Mouse (Mus musculus): ENCODE measurements around the gene Srpx.

Gene Srpx

DNA sequence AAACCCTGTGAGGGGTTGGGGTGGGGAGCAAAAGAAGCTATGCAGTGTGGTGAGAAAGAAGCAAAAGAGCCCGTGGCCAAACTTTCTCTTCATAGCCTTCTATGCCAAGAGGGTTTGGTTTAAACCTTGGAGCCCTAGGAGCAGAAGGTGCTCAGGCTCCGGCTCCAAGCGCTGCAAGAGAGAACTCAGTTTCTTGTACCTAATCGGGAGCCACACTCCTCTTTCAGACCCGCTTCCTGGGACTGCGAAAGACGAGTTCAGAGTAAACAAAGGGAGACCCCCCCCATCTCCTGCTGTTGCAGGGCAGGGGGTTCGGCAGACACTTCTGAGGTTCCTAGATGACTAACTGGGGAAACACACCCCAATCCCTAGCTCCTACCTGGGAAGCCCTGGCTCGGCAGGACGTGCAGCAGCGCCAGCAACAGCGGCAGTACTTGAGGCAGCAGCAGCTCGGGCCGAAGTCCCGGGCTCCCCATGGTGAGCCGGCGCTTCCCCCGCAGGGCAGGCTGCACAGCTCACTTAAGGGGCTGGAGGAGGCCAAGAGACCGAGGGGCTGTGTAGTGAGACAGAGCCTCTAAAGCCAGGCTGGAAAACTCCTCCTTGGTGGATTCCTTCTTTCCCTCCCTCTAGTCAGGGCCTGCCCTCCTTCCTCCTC, at the start of gene Srpx:
Srpx (minus strand) TSS at position 645 of the 655 bp plus-strand sequence.
- no peak for DNase-seq

DNA sequence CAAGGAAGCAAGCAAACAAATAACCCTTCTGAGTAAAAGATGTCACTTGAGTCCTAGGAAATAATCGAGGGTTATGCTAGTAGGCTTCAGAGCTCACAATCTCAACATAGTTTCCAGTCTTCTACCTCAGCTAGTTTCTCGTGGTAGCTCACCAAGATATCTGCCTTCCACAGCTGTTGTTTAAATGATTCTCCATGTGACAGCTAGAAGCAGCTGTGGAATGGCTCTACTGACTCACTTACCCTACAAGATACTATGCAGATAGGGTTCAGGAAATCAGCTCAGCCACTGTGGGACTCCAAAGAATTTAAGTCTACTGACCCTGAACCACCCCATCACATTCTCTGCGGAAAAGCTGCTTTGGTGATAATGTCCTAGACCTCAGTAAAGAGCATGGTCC, 34.9 kb upstream of the Srpx start:
- DNase-seq, result no peak

DNA sequence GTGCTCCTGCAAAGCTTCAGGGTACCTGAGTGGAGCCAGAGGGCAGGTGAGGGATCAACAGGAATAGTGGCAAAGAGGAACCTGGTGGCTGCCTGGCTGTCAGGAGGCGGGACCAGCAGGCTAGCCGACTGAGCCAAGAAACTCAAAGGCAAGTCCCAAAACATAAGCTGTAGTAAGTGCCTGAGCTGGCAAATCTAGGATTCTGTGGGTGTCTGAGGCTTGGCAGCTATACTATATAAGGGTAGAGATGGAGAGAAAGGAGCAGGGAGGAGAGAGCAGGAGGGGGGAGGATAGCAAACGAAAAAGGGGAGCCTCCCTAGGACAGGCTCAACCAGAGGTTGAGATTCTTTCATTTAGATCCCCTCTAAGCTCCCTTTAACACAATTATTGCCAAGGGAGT, 1.7 kb downstream of the Srpx start:
- no peak for DNase-seq

DNA sequence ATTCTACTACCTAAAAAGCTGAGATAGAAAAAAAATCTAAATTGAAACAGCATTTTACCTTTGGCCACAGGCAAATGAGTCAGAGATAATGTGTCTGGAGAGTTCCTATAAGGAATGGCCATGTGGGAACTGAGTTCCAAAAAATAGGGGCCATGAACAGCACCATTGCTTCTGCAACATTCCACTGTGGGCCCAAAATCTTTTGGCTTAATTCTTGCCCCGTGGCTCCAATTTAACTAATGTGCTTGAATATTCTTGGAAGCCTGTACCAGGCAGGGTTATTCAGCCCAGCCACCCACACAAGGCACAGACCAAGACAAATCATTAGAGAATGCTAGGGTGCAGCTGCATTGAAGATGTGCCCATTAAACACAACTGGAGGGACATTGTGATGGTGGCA, 6.8 kb downstream of the Srpx start:
- no peak for DNase-seq

DNA sequence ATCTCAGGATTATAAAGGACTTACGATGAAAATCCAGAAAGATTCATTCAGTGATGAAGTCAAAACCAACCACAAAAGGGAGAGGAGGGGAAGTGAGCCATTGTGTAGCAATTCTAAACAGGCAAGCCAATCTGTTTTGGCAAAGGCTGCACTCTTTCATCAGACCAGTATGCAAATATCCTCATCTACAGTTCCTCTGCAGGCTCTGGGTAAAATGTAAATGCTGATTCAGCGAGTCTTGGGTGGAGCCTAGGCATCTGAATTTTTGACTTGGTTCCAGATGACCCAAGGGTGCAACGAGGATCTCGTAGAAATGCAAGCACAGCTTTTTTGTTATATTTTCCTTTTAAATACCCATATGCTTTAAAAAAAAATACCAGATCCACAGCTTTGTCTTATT, 9.0 kb downstream of the Srpx start:
- DNase-seq, result no peak

DNA sequence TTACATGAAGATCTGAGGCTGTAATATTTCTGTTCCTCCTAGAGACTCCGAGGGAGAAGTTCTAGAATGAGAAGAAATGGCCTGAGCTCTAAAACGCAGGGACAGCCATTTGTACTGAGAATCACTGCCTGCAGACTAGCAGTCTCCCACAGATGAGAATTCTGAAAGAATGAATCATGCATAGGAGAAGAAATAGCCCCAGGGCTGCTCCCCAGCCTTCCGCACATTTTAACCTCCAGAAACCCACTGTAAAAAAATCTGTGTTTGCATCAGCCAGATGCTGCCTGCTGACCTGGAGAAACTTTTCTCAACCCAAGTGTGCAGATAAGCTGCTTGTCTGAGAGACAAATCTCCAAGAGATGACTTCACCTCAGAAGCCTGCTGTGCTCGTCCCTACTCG, 12.0 kb downstream of the Srpx start:
- DNase-seq, result no peak

DNA sequence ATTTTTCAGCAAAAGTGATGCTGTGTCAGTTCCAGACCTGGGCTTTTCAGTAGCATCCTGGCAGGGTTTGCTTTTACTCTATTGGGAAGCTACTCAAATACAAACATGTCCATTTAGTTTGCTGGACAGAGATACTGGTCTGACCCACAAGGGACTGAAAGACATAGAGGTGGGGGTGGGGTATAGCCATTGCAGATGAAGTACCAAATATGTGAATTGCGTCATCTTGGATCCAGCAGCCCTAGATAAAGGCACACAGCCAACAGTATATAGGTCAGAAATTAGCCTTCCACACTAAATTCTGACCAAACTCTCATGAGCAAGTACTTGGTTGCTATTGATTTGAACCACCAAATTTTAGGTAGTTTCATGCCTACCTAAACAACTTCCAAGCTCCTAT, 14.8 kb downstream of the Srpx start:
- DNase-seq, result no peak

DNA sequence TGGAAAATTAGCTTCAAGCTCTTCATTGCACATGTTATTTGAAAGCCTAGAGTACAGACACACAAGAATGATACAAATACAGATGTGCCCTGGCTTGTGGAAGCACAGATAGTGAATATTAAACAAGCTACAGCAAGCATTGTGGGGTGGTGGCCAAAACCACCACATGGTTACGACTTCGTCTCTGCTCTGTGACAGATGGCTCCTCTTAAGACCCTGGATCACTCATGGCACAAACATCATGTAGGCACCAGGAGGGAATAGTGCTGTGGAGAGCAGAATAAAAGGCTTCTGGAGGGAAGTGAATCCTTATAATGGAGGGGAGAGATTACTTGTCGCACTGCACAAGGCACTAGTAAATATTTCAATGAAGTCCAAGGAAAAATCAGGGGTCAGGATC, 21.7 kb downstream of the Srpx start:
- no peak for DNase-seq

DNA sequence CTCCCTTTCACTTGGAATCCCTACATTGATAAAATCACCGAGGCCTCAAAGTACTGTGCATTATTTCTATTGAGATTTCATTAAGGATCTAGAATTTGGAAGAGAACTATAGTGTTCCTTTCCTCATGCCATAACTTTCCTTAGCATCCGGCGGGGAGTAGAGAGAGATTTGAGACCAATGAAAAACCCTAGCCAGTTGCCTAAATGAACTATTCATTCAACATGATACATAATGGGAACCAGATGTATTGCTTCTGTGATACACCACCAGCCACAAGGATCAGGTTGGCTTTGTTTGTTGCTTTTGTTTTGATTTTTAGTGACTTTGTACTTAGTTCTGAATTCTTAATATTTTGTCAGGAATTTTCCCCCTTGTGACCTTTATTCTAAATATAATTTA, 37.1 kb downstream of the Srpx start:
- DNase-seq, result no peak

DNA sequence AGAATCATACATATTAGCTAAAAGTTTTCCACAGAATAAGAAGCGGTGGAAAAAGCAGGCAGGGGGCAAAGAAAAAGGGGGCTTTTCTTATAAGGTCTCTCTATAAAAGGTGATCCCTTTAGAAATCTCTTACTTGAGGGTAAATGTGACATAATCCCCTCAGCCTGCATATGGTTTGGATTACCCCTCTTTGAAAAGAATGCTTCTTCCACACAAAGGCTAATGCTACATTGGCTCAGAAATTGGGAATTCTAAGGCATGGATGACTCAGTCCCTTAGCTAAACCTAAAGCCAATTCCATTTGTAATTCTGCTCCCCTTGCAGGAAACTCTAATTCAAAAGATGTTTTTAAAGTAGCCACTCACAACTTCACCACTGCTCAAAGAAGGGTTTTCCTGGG, 37.5 kb downstream of the Srpx start:
- DNase-seq, result no peak

DNA sequence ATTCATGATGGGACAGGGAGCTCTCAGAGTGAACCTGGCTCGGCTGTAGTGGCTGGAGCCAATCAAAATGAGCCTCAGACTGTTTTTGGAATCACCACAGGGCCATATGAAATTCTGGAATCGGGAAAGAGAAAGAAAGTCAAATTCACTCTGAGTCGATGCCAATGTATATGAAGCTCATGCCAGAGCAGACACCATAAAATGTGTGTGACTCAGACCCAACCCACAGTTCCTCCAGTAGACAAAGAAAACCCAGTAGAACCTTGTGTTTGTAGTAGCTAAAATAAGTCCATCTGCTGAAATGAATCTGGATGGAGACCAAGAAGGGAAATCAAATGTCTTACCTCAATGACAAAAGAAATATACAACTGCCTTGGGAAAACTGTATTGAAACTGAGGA, 43.5 kb downstream of the Srpx start:
- no peak for DNase-seq

DNA sequence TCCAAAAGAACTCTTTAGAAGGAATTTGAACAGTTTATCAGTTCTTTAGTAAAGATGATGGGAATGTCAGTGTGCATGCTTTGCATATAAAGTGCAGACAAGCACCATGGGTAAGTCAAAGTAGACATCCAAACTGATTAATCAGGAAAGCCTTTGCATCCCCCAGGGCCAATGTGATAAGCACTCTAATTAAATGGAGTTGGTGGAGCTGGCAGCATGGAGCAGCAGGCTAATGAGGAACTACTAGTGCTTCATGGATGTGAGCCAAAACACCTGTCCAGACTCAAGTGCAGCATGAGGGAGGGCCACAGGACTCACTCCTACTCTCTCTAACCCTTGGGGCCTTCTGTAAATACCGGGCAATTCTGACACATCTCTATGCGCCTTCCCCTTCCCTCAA, 46.0 kb downstream of the Srpx start:
- DNase-seq, result no peak

DNA sequence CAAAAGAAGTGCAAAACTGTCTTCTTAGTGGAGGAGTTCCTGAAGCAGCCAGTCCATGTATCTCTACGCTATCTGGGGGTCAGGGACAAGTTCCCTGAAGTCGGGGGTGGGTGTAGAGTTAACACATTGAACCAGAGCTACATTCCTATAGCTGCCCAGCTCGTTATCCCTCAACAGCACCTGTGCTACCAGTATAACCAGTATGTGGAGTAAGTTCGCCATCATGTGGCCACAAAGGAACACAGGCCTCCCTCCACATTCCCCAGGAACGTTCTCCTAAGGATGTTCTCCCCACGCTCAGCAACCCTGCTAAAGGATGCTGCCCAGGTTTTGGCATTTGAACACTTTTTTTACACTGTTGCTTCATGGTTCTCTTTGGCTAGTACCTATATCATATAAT, 46.8 kb downstream of the Srpx start:
- no peak for DNase-seq

DNA sequence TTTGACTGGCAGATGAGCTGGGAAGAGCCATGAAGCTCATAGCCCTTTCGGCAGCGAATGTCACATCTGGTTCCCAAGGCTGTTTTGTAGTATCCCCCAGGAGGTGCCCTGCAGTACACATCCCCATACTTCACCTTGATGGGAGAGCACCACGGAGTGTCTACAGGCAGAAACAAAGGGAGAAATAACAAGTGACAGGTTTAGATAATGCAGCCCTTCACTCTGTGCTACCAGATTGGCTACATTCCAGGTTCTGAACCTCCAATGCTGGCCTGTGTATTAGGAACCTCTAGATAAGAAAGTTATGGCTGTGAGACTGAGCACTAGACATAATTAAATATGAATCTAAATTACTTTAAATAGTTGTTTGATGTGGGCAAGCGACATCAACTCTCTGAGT, 48.1 kb downstream of the Srpx start:
- no peak for DNase-seq

DNA sequence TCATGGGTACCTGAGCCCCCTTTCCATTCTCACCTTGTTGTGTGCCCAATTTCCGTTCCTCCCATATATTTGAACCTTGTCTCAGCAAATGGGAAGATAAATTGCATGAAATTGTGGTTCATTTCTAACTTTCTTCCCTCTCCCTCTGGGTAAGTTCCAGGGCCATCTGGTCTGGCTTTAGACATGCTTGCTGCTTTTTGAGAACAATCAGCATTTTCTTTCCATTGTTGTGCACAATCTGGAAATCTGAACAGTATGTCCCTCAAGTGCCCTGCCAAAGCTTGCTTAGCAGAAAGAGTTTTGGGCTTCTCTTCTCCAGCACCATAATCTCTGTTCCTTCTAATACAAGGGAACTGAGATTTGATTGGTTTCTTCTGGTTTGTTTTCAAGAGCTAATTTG, 53.7 kb downstream of the Srpx start:
- DNase-seq, result no peak

DNA sequence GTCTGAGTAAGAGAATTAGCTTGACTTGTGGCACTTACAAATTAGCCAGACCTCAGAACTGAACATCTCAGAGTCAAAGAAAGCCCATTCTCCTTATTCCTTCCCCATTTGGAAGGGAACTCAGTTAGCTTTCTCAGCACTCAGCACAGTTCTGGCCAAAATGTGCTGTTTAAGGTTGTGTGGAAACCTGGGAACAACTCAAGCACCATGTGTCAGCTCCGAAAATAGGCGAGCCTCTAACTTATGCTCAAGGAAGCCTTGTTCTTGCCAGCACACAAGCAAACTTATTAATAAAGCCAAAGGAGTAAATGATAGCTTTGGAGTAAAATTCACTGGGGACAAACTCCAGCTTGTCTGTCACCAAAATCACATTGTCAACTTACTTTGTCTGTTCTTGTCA, 54.1 kb downstream of the Srpx start:
- DNase-seq, result no peak

DNA sequence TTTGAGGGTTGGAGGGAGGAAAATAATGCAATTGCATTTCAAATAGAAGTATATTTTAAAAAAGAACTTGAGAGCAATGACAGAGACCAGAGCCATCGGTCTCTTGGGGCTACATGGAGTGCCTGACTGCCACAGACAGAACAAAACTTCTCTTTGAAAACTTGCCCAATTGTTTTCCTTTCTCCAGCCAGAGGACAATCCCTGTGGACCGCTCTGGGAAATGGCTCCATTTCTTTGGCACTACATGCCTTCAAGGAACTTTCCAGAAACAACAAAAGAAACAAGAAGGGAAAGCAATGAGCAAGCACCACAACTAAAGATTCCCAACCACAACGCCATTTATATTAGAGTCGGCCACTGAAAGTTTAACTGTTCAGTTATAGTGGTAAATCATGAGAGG, 55.3 kb downstream of the Srpx start:
- no peak for DNase-seq

DNA sequence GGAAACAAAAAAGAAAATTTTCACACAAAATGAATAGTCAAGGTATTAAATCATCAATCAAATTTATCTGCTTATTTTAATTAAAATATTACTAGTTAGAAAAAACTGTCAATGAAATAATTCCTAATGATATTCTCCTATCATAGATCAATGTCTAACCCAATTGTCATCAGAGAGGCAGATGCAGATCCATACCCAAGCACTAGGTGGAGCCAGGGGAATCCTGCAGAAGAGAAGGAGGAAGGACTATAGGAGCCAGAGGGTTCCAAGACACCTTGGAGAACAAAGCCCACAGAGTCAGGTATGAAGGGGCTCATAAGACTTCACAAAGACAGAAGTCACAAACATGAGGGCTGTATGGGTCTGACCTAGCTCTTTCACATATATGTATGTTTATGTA, 82.8 kb downstream of the Srpx start:
- DNase-seq, result no peak

DNA sequence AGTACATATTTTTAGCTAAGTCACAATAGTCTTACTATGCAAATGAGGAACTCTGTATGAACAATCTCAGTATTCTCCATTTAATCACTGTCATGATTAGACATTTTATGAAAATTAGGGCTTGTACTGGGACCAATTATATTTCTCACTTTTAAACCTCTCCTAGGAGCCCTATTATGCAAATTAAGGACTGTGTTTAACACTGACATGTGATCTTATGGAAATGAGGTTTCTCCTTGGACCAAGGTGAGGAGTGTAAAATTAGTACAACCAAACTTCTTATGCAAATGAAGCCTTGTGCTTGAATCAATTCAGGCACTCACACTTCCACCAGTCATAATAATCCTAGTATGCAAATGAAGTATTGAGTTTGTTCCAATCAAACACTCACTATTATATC, 107.3 kb downstream of the Srpx start:
- no peak for DNase-seq

DNA sequence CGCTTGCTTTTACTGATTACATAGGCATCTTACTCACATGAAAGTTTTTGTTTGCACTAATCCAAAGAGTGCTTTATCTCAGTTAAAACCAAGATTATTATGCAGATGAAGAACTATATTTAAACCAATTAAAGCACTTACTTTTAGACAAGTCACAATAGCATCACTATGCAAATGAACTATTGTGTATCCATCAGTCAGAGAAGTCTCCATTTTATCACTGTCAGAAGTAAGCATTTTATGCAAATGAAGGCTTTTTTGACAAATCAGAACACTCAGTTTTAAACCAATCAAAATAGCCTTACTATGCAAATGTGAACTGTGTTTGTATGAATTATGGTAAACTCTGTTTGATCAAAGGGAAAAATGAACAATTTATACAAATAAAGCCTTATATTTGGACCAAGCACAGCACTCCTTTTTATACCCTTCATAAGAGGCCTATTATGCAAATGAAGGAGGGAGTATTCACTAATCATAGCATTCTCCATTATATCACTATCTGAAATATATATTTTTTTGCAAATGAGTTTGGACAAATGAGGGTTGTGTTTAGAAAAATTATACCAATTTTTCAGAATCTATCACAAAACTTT, 109.7 kb downstream of the Srpx start:
- no peak for DNase-seq

DNA sequence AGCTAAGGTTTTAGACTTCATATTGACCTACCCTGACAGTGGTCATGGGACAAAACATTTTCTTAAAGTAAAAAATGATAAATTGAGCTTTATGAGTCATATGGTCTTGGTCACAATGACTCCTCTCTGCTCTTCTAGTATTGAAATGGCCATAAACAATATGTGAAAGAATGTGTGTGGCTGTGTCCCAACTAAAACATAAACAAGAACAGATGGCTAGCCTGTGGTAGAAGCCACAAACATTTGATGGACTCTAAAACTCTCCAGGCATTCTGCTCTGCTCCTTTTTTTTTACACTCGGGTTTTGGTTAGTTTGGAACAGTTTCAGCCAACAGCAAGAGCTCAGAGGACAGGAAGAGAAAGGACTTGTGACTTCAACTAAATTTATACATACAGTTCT, 111.6 kb downstream of the Srpx start:
- DNase-seq, result no peak

DNA sequence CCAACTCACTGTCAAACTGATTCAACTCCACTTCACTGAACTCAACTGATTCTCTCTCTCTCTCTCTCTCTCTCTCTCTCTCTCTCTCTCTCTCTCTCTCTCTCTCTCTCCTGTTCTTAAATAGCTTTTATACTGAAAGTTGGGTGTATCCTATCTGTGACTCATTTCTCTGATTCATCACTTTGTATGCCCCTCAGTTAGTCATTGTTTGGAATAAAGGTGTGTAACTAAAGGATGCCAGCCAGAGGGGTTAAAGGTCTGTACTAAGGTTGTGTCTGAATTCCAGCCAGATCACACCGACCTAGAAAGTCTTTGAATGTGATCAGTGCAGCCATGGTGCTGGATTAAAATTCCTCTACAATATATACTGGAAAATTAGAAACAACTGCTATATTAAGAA, 116.8 kb downstream of the Srpx start:
- DNase-seq, result no peak
